Mouse (Mus musculus): ENCODE results near the gene Arf3. TPM values are rescaled to one million over a fixed set of nuclear protein-coding genes. Genes with fewer than 3 reads are reported as not detected.
"Not testable (repeated sequence)": the region's sequence is repeated elsewhere in the genome, so short reads cannot be mapped to it uniquely, and the experiment has no call there.

Gene Arf3
- total RNA-seq, 2 experiments from 2014 or later = 830 to 882 TPM

DNA sequence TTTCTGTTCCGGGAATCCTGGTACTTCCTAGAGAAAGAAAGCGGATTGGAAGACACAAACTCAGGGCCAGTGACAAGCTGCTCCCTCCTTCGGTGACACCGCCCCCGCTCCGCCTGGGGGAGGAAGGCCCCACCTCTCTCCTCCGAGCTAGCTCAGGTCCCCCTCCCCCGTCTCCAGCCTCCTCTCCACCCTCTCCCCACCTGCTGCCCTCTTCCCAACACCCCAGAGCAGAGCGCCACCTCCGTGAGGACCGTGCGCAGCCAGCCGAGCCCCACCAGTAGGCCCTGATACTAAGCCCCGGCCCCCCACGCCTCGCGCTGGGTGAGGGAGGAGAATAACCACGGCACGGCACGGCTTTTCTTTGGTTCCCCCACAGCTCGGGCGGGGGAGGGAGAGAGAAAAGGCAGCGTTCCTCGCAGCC lies 803 bp downstream of the Arf3 start:
- DNase-seq (ENCODE audit: low spot score in 2 of 2) = peak; percentile 73 to 82

DNA sequence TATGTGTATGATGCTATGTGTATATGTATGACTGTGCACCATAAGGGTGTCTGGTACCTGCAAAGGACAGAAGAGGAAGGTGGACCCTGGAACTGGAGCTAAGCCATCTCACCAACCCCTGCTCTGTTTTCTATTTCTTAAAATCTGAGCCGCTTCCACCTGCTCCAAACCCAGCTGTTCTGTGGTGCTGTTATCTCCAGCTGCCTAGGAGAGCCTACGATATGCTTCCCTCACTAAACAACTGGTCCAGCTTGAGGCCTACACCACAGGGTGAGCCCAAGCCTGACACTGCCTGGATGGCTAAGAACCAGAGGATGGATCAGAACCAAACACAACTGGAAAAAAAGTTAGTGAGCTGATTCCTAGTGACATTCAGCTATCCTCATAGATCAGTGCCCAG lies 8.9 kb downstream of the Arf3 start:
- DNase-seq (ENCODE audit: low spot score in 2 of 2) = no peak

DNA sequence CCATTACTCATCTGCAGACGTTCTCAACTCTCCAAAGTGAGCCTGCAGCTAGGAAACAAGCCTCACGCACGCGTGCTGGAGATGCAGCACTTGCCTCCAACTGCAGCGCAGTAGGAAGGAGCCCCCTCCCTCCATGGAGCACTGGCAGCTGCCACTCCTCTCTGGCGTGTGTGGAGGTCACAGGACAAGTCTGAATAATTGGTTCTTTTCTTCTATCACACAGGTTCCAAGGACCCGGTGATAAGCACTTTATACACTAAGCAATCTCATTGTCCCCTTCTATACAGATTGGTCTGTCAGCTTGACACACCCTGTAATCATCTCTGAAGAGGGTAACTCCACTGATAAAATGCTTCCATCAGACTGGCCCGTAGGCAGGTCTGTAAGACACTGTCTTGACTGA lies 10.0 kb downstream of the Arf3 start:
- peak in 1 of 2 experiments; percentile 45 for DNase-seq (ENCODE audit: low spot score in 2 of 2)

DNA sequence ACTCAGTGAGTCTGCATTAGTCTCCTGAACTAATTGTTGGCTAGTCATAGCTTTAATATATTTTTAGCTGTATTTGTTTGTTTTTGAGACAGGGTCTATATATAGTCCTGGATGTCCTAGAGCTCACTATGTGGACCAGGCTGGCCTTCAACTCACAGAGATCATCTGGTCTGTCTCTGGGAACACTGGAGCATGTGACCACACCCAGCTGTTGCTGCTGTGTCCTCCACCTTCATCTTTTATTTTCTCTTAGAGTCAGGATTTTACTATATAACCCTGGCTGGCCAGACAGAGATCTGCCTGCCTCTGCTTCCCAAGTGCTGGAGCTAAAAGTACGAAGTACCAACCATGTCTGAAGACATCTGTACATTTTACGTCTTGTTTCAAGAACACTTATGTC lies 13.9 kb downstream of the Arf3 start:
- DNase-seq (ENCODE audit: low spot score in 2 of 2) = no peak

DNA sequence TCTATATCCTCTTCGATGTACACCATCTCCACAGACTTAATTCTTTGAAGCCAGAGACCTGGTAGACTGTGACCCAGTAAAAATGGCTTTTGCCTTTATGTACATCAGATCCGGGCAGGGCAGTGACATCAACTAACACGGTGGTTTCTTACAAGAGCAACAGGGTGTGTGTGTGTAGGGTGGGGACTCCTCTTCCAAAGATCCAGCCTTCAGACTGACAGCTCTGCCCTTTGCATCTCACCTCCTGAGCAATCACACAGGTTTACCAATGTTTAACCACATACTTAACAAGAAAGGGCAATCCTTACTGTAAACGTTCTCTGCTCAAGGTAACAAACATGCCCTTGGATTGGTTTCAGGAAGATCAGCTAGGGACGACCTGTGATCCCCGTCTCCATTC lies 15.7 kb downstream of the Arf3 start:
- DNase-seq (ENCODE audit: low spot score in 2 of 2) = no peak

DNA sequence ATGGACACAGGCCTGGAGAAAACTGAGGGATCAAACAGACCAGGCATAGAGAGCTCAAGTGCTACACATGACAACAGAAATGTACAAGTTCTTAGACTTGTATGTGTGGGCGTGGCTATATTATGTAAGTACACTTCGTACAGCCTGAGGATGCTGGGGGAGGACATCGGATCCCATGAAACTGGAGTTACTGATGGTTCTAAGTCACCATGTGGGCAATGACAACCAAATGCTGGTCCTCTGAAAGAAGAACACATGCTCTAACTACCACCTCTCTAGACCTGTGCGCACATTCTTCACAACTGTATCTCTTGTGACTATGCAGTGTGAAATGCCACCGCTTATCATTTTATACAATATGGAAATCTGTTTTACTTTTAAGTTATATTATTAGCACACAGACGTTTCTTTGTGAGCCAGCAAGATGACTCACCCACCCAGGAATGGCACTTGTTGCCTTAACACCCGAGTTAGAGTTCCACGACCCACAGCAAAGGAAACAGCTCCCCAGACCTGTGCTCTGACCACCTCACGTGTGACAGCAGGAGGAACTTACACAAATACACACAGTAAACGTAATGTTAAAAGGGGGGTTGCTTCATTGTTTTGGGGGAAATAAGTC lies 16.6 kb downstream of the Arf3 start:
- peak in 1 of 2 experiments; percentile 44 for DNase-seq (ENCODE audit: low spot score in 2 of 2)

DNA sequence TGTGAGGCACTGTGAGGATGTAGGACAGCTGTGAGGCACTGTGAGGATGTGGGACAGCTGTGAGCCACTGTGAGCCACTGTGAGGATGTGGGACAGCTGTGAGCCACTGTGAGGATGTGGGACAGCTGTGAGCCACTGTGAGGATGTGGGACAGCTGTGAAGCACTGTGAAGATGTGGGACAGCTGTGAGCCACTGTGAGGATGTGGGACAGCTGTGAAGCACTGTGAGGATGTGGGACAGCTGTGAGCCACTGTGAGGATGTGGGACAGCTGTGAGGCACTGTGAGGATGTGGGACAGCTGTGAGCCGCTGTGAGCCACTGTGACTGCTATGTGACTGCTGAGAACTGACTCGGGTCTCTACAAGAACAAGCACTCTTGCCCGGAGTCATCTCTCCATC lies 19.2 kb downstream of the Arf3 start:
- not testable (repeated sequence) for DNase-seq (ENCODE audit: low spot score in 2 of 2)

DNA sequence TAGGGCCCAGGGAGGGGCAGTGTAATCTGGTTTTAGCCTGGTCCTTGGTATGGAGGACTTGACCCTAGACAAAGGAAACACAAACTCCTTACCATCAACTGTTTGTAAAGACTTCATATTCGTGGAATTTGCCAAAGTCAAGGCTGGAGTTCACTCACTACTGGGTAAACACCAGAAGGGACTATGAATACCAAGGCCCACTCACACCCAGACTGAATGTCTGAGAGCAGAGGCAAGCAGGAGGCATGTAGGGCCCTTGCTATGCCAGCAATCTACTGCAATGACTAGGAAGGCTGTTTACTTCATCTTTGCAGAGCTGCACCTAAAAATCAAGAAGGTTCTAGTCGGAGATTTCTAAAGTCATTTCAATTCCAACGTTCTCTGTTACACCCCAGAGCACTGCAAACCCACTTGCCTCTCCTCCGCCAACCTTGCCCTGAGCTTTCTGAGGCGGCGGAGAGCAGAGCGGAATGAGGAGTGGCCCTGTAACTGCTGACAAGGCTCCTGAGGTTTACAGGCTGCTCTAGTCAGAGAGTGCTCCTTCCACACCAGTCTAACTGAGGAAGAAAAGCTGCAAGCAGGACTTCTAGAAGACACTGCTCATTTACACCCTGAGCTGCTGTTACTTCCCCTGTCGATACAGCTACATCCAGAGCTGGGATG lies 20.1 kb downstream of the Arf3 start:
- DNase-seq (ENCODE audit: low spot score in 2 of 2) = no peak

DNA sequence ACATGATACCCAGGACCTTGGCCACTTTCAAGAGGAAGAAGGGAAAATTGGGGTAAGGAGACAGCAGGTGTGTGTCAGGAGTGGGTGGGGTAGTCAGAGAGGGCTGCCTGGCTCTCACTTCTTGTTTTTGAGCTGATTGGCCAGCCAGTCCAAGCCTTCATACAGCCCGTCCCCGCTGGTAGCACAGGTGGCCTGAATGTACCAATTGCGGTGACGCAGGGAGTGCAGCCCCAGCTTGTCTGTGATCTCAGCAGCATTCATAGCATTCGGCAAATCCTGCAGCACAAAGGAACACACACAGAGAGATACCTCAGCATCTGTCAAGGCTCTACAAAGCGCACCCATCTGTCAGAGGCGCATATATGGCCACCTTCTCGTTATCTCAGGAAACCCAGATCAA lies 22.8 kb downstream of the Arf3 start:
- no peak for DNase-seq (ENCODE audit: low spot score in 2 of 2)

DNA sequence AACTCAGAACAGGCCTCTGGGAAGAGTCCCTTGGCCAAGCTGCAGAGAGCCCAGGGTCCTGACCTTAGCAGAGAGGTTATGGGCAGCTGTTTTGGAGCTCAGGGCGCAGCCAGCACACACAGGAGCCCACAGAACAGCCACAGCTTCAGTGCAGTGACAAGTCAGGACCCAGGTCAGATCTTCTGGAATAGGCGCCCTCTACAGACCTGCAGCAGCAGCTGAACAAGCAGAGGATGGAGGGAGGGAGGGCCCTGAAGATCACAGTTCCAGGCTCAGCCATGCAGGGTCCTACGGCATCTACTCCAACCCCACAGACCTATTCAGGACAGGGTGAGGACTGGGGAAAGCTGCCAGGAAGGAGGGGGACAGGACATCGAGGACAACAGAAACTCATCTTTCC lies 24.2 kb downstream of the Arf3 start:
- DNase-seq (ENCODE audit: low spot score in 2 of 2) = no peak

DNA sequence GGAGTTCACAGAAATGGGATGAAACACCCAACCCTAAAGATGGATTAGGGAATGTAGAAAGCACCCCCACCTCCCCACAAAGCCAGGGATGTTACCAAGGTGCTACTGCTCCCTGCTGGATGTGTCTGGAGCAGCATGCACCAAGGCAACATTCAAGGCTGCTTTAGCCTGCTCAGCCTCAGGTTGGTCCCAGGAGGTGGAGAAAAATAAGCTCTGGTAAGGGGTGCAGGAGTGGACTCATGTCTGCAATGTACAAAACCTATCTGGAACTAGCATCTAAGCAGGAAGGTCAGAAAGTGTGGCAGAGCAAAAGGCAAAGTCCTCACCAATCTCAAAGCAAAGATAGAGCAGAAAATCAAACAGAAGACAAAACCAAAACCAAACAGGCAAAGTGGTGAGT lies 25.1 kb downstream of the Arf3 start:
- DNase-seq (ENCODE audit: low spot score in 2 of 2) = peak in 1 of 2 experiments; percentile 59

DNA sequence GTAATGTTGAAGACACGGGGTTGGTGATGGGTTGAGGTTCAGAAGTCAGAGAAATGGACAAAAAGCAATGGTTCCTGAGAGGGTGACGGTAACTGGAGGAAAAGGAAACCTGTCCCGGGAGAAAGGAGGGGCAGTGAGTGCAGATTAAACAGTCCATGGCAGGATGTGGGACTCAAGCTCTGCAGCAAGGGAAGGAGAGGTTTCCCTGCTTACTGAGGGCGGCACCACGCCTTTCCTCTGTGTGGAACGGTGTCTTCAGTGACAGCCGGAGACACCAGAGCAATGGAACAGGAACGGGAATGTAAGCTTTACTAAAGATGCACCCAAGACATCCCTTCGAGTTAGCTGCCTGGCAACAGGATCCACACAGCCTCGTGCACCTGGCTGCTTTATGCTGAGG lies 26.5 kb downstream of the Arf3 start:
- DNase-seq (ENCODE audit: low spot score in 2 of 2) = no peak

DNA sequence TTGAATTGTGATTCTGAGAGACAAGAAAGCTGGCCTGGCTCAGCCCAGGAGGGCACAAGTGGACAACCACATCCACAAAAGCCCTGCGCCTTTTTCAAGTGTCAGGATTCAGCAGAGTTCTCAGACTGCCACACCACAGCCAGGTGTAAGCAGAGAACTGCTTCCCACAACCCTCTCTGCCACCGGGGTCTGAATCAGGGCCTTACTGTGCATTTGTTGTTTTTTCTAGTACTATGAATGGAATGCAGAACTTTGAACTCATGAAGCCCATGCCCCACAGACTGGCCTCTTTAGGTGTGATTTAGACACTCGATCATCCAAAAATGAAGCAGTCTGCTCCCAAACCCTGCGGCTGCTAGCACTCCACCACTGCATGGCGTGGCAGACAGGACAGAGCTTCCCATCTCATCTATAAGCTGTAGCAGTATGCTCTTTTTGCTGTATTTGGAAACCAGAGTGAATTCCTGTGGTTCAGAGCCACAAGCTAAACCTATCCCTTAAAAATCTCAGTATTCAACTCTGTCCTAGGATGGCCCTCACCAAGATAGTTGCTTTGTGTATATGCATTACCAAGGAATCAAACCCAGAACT lies 28.9 kb downstream of the Arf3 start:
- DNase-seq (ENCODE audit: low spot score in 2 of 2) = no peak

DNA sequence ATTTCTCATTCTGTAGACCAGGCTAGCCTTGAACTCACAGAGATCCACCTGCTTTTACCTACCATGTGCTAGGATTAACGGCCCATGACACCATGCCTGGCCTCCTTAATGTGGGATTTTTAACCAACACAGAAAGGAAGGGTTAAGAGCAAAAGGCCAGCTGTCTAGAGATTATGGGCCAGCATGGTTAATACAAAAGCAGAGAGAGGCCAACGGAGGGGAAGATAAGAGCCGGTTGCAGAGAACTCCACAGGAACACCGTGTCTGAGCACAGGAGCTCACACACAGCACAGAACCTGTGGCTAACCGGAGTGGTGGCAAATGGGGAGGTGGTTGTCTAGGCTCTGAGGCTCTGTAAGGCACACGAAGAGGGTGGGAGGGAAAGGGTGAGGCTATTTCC lies 29.6 kb downstream of the Arf3 start:
- DNase-seq (ENCODE audit: low spot score in 2 of 2) = no peak

DNA sequence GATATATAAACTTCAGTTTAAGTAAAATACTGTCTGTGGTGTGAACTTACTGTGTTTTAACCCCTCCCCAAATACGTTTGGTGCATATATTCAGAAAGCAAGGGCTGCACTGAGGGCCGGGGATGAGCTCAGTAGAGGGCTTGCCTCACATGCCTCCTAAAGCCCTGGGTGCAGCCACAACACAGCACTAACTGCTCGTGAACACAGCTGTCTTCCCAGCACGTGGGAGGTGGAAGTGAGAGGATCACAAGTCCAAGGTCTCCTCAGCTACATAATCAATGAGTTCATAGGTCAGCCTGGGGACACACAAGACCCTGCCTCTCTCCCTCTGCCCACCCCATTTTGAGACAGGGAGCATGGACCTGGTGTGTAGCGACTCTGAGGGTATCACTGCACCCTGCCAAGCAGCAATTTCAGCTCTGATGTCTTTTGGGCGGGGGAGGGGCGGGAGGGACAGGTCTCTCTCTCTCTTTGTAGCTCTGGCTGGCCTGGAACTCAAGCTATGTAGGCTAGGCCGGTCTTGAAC lies 30.9 kb downstream of the Arf3 start:
- no peak for DNase-seq (ENCODE audit: low spot score in 2 of 2)

DNA sequence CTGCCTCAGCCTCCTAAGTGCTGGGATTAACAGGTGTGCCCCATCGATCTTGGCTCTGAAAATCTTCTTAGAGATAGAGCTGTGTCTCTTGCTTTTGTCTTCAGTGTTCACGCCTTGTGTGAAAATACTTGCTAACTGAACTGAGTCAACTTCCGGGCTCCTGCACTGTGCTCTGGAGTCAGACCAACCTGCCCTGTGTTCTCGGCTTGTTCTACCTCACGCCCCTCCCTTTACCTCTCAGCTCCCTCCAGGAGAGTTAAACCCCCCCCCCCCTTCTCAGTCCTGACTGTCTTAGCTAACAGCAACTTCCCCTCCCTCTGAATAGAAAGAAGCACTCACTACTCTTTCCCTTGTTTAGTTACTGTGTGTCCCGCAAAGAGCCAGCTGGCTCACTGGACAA lies 32.2 kb downstream of the Arf3 start:
- no peak for DNase-seq (ENCODE audit: low spot score in 2 of 2)

DNA sequence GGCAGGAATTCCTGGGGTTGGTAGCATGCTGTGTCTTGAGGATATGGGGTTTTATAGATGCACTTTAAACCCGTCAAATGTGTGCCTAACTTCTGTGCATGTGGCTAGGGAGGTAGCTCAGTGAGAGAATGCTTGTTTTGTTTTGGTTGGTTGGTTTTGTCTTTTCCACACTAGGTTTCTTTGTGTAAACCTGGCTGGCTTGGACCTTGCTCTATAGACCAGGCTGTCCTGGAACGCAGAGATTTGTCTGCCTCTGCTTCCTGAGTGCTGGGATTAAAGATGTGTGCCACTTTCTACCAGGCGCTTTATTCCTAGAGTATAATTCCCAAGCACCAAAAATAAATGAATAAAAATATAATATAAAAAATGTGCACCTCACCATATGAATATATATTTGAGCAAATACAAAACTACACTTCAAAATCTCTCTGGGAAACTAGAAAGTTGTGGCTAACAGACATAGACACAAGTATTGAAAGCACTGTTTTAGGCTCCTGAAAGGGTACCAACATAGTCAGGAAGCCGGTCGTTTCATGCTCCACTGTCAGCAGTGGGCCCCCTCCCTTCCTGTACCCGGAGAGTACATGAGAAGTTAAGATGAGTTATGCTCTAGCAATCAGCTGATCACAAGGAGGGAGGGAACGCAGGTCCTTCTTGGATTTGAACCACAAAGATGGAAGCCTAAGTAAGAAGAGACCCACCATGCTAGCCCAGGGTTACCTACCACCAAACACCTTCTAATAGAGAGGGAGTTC lies 33.0 kb downstream of the Arf3 start:
- no peak for DNase-seq (ENCODE audit: low spot score in 2 of 2)

DNA sequence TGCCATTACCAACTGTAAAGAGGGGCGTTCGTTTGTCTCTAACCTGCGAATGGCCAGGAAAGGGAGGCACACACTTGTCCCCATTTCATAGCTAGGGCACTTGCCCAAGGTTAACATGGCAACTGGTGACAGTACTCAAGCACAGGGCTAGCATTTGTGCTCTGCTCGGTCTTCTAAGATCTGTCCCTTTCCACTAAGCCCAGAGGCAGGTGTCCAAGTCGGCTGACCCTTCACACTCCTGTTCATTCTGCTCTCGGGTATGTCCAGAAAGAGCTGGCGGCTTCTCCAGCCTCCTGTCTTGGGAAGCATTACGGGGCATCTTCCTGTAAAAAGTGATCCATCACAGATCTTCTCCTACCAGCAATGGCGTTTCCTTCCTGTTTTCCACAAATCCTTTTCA lies 34.6 kb downstream of the Arf3 start:
- no peak for DNase-seq (ENCODE audit: low spot score in 2 of 2)

DNA sequence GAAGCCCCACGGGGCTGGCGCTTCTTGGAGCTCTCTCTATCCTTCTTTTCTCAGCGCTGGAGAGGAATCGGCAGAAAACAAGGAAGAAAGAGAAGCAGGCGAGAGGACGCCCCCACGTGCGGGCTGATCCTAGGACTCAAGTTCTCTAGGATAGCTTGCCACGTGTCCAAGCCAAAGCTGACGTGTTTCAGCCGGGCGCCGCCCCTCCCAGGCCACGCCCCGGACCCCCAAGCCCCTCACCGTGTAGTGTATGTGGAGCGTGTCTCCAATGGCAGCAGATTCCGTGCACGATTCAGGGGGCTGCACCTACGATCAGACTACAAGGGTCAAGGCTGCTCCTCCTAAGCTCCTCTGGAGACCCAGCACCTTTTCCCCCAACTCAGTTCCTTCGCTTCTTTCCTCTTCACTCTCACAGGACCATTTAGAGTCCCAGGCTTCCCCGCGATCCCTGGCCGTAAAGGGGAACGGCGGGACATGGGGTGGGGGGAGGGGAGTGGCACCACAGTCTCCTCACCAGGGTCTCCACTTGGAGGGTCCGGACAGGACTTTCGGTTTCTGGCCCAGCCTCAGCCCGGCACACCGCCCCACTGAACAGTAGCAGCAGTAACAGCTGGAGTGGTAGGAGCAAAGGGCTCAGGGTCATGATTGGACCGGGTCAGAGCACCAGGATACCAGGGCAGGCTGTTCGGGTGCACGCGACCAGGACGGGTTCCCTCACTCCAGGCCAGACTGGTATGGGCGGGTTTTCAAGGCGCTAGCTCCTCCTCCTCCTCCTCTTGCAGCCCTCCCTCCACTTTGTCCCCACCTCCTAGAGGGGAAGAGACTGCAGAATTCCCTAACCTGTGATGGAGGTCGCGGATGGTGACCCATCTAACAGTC lies 35.3 kb downstream of the Arf3 start, which contains the start of gene Fkbp11:
Fkbp11 (minus strand) TSS at position 756 of the 879 bp plus-strand sequence.
- no peak for DNase-seq (ENCODE audit: low spot score in 2 of 2)

DNA sequence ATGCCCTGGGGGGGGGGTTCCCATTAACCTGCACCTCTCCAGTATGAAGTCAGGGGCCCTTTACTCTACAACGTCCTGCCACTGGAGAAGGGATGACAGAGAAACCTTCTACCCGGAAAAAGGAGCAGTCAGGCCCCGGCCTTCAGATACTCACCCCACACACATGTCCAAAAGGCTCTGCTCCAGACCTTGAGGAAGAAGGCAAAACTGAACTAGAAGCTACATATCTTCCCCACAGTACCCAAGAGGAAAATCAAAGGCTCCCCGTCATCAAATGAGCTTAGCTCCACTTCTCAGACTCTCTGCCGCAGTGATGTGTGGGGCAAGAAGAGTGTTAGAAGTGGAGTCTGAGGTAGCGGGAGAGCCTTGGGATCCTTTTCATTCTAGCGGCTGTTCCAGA lies 36.3 kb downstream of the Arf3 start:
- no peak for DNase-seq (ENCODE audit: low spot score in 2 of 2)

DNA sequence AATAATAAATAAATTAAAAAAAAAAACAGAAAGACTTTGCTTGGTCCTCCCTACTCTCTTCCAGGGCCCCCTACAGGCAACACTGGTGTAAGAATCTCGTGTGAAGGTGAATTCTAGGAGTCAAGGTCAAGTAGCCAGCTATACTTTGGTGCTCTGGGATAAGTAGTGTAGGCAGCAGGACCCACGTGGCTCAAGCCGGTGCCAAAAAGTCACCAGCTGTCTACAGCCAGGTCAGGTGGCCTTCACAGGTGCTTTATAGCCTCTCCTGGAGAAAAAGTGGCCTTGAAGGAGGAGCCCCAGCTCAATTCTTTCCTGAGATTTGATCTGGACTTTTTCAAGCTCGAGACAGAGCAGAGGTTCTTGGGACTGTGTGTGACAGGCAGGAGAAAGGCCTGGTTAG lies 36.9 kb downstream of the Arf3 start:
- no peak for DNase-seq (ENCODE audit: low spot score in 2 of 2)

Data from layer of hippocampus, adult 18-20 months (tissue).